Mouse (Mus musculus) kidney, adult 8-10 months (tissue): ENCODE results near the gene Padi1.

Source experiments
- DNase-seq, 2 experiments: peaks; one replicate each; pipeline ENCODE4 v3.0.0; 2022

Padi1 gene

DNA sequence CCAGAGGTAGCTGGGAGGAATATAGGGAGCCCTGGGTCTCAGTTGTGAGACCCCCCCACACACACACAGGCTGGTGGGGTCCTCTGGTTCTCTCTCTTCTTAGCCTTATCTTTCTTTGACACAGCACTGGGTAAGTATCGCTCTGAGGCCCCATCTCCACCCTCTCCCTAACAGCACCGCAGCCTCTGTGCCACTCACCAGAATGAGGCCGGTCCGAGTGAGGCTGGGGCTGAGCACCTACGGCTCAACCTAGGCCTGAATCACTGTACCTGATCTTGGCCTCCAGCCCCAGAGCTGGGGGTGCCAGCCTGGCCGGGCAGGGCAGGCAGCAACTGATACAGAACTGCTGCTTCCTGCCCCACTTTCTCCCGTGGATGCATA is 15.2 kb upstream of the Padi1 start:
- DNase-seq, result no peak

DNA sequence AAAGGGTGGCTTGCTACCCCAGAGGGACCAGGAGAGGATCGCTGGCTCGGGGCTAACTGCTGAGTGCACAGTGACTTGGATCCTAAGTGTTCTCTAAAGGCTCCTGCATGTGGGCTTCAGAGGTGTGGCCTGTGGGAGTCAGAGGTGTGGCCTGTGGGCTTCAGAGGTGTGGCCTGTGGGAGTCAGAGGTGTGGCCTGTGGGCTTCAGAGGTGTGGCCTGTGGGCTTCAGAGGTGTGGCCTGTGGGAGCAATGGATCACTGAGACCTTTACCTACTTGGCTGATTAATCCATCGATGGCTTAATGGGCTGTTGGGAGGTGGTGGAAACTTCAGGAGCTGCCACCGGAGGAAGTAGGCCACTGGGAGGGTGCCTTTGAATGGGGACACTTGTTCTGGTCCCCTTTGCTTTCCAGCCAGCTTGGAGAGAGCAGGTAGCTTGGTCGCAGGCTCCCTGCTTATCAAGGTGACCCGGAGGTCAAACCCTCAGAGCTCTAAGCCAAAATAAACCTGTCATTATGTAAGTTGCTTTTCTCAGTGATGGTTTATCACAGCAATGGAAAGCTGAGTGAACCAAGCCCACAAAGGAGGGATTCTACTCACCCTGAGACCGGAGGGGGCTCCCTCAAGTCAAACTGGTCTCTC is 14.7 kb upstream of the Padi1 start:
- DNase-seq, result peak in 1 of 2 experiments; percentile 9

DNA sequence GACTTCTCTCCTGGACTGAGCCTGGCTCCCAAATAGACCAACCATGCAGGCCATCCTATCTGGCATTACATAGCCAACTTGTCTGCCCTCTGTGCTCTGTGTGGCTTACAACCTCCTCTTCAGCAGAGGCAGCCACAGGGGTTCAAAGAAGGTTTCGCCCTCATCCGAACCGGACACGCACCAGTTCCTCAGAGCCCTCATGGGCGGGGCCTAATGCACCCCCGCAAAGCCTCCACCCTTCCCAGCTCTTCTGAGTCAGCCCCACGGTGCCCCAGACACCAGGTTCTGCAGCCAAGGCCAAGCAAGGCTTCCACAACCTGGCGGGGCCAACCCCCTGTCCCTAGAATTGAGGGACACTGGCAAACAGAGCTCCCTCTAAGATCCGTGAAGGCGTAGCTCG is 13.7 kb upstream of the Padi1 start:
- no peak for DNase-seq

- no peak for DNase-seq
Observed at GRCm38 (mm10) chr4:140857813-140858212, 12.2 kb upstream of the Padi1 start.

- no peak for DNase-seq
Observed at GRCm38 (mm10) chr4:140857041-140857440, 11.5 kb upstream of the Padi1 start.

- no peak for DNase-seq
Observed at GRCm38 (mm10) chr4:140855151-140855550, 9.6 kb upstream of the Padi1 start.

GRCm38 (mm10) chr4:140854455-140854864 is 8.9 kb upstream of the Padi1 start:
- no peak for DNase-seq

DNA sequence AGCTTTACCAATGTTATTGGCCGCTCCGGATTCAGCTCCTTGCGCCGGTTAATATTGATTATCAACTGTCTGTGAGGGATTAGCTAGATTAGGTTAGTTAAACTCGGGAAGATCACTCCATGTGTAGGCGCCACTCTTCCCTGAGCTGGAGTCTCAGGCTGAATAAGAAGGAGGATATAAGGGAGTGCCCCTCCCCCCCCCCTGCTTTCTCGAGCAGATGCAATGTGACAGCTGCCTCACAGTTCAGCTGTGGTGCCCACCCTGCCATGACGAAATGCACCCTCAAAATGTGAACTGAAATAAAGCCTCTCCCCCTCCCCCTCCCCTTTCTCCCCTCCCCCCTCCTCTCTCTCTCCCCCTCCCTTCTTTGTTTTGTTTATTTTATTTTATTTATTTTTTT is 8.0 kb upstream of the Padi1 start:
- DNase-seq, result no peak

DNA sequence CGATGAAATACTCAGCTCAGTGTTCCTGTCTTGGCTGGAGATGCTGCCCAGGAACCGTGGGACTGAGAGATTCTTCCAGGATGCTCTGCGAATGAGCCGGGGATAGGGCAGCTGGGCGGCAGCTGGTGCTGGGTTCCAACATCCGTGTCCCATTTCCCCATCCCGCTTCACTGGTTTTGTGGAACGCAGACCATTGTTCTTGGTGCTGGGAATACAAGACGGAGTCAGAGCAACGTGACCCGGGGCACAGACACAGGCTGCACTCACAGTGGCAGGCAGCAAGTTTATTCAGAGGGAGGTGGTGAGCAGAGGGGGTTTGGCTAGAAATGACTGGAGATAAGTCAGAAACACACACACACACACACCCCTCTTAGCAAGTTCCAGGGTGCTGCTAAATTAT is 3.7 kb upstream of the Padi1 start:
- DNase-seq, result no peak

GRCm38 (mm10) chr4:140844991-140845390 is 587 bp downstream of the Padi1 start:
- no peak for DNase-seq

GRCm38 (mm10) chr4:140843670-140844280 is 1.8 kb downstream of the Padi1 start:
- no peak for DNase-seq

DNA sequence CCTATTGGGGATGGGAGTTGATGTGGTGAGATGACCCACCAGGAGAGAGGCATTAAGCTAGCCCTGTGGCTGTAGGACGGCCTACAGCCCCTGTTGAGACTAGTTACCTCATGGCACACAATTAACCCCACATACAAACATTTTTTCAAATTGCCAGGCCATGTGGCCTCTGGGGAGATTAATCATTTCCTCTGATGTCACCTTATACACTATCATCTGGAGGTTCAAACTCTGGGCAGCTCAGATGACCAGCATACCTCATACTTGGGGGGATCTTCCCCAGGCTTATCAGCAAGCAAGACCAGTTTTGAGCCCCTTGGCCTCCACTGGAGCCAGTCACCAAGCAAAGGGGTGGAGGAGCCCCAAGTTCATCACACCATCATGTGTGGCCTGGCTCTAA is 2.7 kb downstream of the Padi1 start:
- no peak for DNase-seq

GRCm38 (mm10) chr4:140837879-140838278 is 7.7 kb downstream of the Padi1 start:
- no peak for DNase-seq

DNA sequence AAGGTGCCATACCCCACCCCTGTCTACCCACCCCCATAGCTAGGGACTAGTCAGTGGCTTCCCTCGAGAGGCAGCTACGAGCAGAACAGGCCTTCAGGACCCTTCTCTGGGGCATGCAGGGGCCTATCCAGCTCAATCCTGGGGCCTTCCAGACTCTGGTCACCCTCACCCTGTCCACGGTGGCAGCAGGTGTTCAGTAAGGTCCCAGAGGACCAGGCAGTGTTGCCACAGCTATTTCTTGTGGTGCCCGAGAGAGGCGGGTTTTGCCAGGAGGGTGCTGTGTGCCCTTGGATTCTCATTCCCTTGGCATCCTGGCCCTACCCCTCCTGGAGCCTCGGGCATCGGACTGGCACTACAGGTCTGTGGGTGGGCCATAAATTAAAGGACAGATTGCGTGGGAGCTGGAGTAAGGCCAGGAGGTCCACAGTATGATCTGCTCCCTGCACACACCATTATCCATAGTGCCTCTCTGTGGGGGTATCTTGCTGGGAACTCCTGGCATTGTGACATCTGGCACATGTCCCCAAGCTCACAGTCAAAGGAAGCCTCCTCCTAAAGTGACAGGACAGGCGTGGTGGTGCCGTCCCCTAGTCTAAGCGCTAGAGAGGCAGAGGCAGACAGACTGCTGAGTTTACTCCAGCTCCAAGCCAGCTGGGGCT is 9.2 kb downstream of the Padi1 start:
- DNase-seq, result no peak

- DNase-seq, result peak in 1 of 2 experiments; percentile 21
Observed at GRCm38 (mm10) chr4:140835682-140836081, 9.9 kb downstream of the Padi1 start.

DNA sequence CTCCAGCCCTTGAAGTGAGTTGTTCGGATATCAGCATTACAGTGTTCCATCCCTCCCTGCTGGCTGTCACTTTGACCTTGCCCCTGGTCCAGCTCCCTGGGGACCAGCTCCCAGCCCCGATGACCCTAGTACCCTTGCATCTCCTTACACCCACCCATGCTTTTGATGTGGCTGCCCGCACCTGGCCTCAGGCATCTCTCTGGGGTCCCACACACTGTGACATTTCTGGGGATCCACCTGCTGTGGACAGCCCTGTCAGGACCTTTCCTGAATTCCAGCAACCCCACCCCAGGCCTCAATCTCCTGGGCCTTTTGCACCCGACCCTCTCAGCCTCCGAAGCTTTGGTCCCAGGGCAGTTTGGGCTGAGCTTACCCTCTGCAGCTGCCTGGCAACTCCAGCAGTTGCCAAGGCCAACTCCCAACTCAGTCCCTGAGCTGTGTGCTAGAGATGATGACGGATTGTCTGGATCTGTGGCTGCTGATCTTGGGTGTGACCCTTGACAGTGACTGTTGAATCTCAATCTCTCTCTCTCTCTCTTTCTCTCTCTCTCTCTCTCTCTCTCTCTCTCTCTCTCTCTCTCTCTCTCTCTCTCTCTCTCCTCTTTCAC is 11.1 kb downstream of the Padi1 start:
- no peak for DNase-seq

DNA sequence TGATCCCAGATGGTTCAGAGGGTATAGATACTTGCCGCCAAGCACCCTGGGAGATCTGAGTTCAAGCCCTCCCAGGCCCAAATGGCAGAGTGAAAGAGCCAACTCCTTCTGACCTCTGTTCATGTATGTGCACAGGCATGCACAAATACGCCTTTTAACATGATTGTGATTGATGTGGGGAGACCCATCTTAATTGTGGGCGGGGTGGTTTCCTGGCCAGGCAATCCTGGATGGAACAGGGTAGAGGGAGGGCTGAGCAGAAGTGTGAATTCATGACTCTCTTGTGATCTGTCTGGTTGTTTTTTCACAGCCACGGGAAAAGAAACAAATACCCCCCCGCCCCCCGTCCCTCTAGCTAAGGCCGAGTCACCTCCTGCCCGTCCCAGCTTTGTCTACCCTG is 12.8 kb downstream of the Padi1 start:
- DNase-seq, result no peak

- no peak for DNase-seq
Observed at GRCm38 (mm10) chr4:140831808-140832207, 13.8 kb downstream of the Padi1 start.

DNA sequence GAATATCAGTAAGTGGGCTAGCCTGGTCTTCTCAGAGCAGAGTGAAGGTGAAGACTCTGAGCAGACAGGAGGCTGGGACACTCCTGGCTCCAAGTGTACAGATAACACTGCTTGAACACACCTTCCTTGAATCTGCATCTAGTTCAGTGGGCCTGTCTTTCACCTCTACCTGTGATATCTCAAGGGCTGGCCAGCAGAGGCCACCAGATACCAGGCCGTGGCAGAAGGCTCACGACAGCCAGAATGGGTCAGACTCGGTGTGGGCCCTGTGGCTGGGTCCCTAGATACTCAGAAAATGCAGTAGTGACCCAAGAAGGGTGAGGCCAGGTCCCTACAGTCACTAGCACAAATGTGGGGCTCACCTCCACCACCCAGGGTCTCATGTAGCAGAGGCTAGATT is 18.3 kb downstream of the Padi1 start:
- no peak for DNase-seq

- no peak for DNase-seq
Observed at GRCm38 (mm10) chr4:140825942-140826341, 19.6 kb downstream of the Padi1 start.

- peak in 1 of 2 experiments; percentile 53 for DNase-seq
Observed at GRCm38 (mm10) chr4:140821988-140822387, 23.6 kb downstream of the Padi1 start.

DNA sequence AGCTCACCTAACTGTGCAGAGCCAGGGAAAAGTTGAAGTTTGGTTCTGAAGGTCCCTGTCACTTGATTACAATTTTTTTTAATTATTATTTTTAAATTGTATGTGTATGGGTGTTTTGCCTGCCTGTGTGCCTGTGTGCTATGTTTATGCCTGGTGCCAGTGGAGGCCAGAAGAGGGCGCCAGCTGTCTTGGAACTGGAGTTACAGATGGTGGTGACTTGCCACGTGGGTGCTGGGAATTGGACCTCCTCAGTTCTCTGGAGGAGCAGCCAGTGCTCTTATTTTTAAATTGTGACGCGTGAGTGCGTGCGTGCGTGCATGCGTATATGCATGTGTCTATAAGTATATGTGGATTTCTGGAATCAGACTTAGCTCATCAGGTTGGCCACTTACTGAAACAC is 28.2 kb downstream of the Padi1 start:
- no peak for DNase-seq

DNA sequence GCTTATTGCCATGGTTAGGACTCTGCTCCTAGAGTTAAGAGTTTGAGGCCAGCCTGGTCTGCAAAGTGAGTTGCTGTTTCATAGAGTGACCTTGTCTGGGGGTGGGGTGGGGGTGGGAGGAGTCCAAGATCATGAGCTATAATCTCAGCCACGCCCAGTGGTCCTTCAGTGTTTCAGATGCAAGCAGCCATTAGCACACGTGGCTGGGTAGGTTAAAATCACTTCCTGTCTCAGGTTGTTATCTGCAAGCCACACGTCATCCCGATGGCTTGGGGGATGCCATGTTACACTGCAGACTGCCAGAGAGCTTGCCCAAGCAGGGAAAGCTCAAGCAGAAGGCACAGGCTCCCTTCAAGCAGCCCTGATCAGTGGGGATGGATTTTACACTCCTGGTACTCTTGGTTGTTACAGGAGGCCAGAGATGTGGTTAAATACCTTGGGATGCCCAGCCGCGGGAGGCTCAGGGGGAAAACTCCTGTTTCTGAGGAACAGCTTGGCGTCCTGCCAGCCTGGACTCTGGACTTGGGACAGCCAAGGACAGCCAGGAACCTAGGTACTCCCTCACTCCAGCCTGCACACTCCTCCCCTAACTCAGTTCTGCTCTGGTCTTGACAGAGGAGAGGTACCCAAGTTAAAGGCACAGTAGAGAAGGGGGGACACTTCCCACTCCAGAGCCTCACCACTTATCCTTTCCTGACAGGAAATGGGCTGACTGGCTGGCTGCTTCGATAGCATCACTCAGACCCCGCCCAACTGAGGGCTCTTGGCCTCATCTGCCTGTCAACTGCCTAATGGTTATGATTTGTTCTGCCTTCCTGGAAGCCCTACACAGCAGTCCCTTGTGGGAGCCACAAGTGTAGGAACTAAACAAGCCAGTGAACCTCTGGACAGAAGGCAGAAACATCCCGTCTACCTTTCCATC is 29.3 kb downstream of the Padi1 start:
- peak; percentile 72 to 83 for DNase-seq
